ENCODE assay signal across 8 mouse cellular contexts in genomic region chr3:86807750-86808467, GRCm38 (mm10).
A peak's percentile ranks its signal among the peaks of the same experiment; 100 is the strongest.
DNase-seq lines count a peak whose midpoint lies in the region; ATAC-seq lines count a peak whose summit lies in the region.

No protein-coding gene starts in this region.

- H3K27ac ChIP-seq in heart, embryonic 12.5 days (ENCODE audit: poor library complexity, severe bottlenecking), result no peak overlapping the region

- H3K4me3 ChIP-seq in heart, embryonic 12.5 days, result no peak overlapping the region

- no peaks in the 10 kb centered on the region for H3K9me3 ChIP-seq in heart, embryonic 12.5 days (replicated peaks)

- no peaks in the 10 kb centered on the region for H3K27me3 ChIP-seq in heart, embryonic 12.5 days (replicated peaks)

- H3K9ac ChIP-seq in heart, embryonic 12.5 days, result no peak overlapping the region

- 77% methylated on average over 14 of the region's 14 CpGs for WGBS in heart, embryonic 12.5 days

- DNase-seq in heart, adult 11 months, result peak; percentile 88
- peak; percentile 30 for DNase-seq in 3134 (ENCODE audit: extremely low read depth, insufficient read length, low spot score)
- DNase-seq in NIH3T3 (ENCODE audit: low read depth), result peak; percentile 65
- peak; percentile 78 to 83 for DNase-seq in cerebellum, postnatal 4 days (ENCODE audit: low spot score in 2 of 2)
- DNase-seq in layer of hippocampus, postnatal 14 days (ENCODE audit: low spot score in 2 of 2), result peak; percentile 80 to 81
- DNase-seq in naive thymus-derived CD4-positive, alpha-beta T cell, adult 2 months (ENCODE audit: low read depth), result peak; percentile 23

- ATAC-seq in heart, embryonic 12.5 days (ENCODE audit: insufficient number of reproducible peaks, low FRiP score), result no peak
- ATAC-seq in activated CD4-positive, CD25-positive, alpha-beta regulatory T cell, adult 4 months, result no peak

- H3K4me2 ChIP-seq in heart, embryonic 12.5 days, result no peak overlapping the region

- 0 out of 2 replicates have a peak, but pooled peaks cover 3% of the 10 kb centered on the region for H3K36me3 ChIP-seq in heart, embryonic 12.5 days

- H3K4me1 ChIP-seq in heart, embryonic 12.5 days (replicated peaks), result peaks cover 22% of the 10 kb centered on the region

Comparison
In these comparisons a context has a peak if more than half of its experiments do, and no peak if none do; other contexts are left out.
1. DNase-seq: peak in every context shown above with its lines; median percentile 88 in heart, adult 11 months; 80 in cerebellum, postnatal 4 days; 80 in layer of hippocampus, postnatal 14 days; 65 in NIH3T3; 30 in 3134; 23 in naive thymus-derived CD4-positive, alpha-beta T cell, adult 2 months.